Mouse (Mus musculus) gastrocnemius, postnatal 36 days (tissue): ENCODE measurements around the gene Gm14862. TPM values are rescaled to one million over a fixed set of nuclear protein-coding genes. Genes with fewer than 3 reads are reported as not detected.

Experiments used
- DNase-seq, 2 experiments: peaks; one replicate each; pipeline ENCODE4 v3.0.0; 2022
- intact Hi-C: fragments of 180-260 bp; cut with DNase I; formaldehyde crosslinking; loops from one replicate; pipeline ENCODE4 v1.15.1; 2025
- total RNA-seq, 2 experiments: library from RNA; stranded (reverse); gene quantifications; 2 replicates each; pipeline ENCODE4 v1.2.3; 2021

The Gm14862 gene
- total RNA-seq, 2 experiments from 2014 or later = not detected

DNA sequence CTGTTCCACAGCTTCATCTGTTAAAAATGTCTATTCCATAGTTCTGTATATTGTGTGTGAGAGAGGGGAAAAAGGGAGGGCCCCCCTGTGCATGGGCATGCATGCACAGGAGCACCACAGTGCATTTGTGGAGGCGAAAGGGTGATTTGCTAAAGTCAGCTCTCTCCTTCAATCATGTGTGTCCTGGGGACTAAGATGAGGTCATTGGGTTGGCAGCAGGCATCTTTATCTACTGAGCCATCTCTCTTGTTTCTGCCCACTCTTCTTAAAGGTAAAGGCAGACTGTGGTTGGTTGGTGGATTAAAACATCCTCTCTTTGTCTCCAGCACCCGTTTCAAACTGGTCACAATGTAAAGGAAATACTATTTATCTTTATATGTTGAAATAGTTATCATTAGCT, 29.6 kb downstream of the Gm14862 start:
- no peak for DNase-seq
- intact Hi-C loops = no loop called here

DNA sequence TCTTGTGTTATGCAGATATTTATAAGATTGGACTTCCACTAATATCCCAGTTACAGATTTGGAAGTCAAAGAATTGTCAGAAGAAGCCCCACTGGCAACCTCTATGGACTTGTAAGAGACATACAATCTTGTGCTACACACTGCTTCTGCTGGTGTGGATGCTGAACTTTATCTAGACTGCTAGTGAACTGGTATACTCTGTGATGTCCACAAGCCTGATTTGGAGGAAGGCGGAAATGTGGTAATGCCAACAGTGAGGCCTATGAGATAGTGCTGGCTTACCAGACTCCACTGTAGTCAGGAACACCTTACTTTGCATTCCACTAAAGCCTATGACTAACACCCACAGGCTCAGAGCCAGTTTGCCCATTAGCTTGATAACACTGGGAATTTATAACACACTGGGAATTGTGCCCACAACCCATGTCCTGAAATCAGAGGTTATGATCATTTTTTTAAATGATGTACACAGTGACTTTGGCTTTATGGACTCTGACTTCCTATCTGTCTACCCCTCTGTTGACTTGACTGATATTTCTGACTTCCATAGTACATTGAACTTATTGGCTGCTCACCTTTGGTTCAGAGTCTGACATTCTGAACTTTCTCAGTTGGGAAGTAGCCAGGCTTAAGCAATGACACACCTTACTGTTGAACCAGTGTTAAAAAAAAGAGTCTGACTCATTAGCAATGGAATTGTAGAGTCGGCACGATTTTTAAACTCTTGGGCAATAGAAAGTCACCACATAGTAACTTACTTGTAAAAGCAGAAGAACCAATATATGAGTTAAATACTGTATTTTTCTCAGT, 34.1 kb downstream of the Gm14862 start:
- no peak for DNase-seq
- intact Hi-C loops = no loop called here

DNA sequence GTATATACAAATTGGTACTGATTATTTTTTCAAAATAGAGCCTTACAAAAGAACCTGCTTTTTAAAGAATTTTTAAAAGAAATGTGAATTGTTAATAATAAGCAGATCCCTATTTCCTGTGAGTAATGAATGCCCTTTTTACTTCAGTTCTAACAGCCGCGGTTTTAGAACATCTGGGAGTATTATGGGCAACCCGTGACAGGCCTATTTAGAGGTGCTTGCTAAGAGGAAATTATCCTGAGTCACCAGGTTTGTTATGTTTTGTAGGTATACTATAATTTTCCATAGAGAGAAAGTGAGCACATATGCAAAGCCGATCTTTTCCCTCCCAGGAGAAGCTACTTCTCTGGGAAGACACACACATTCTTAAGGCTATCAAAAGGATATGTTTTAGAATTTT, 35.0 kb downstream of the Gm14862 start:
- no peak for DNase-seq
- intact Hi-C loops = no loop called here

DNA sequence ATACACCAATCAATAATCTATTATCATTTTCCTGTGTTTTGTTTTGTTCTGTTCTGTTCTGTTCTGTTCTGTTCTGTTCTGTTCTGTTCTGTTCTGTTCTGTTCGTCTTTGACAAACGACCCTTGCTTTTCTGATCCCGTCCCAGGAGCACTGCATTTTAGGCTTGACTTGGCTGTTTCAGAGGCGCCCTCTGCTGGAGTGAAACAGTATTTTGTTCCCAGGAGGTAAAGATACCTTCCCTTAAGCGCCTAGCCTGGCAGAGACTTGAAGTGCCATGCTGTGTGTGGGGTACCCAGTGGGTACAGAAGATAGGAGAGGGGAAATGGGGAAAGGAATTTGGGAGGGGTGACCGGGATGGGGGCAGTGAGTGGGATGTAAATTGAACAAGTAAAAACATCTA, 35.5 kb downstream of the Gm14862 start:
- no peak for DNase-seq
- intact Hi-C loops = no loop called here

DNA sequence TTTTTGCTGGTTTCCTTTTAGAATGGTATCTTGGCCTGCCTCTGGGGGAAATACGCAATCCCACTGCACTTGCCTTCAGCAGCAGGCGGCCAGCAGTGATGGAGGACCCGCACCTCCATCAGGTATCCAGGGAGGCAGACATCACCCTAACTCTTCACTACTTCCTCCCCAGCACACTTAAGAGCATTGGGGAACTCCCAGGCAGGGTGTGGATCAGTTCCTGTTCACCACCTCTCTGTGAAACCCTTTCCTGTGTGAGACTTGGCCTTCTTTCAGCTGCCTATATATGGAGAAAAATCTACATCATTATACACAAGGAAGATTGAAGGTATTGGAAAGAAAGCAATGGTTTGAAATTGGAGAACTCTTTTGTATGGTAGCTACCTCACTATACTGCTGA, 37.1 kb downstream of the Gm14862 start:
- intact Hi-C loops = no loop called here
- no peak for DNase-seq

DNA sequence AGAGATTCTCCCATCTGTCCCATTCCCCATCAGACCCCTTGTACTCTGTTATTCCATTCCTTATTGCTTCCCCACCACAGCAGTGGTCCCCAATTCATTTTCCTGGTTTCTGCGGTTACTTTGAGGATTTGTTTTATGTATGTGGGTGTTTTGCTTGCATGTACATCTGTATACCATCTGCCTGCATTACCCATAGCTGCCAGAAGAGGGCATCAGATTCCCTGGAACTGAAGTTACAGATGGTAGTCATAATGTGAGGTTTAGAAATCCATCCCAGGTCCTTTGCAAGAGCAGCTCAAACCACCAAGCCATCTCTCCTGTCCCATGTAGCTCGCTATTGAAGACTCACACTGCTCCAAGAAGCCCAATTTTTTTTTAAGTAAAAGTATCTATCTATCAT, 40.5 kb downstream of the Gm14862 start:
- no peak for DNase-seq
- intact Hi-C loops = no loop called here

DNA sequence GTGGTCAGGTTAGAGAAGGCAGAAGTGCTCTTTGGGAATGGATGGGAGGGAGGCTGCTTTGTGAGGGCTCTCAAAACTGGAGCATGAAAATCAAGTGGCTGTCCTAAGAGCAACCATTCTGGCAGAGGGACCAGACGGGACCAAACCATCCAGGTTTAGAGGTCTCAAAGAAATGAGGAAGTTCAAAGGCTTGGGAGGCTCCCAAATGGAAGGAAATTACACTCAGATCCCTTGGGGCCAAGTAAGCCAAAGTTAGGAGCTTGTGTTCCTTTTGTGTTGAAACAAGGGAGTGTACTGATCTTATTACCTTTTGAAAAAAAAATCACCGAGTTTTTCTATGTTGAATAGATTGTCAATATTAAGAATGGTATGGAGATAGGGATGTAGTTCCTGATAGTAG, 51.6 kb downstream of the Gm14862 start:
- intact Hi-C loops = no loop called here
- no peak for DNase-seq

DNA sequence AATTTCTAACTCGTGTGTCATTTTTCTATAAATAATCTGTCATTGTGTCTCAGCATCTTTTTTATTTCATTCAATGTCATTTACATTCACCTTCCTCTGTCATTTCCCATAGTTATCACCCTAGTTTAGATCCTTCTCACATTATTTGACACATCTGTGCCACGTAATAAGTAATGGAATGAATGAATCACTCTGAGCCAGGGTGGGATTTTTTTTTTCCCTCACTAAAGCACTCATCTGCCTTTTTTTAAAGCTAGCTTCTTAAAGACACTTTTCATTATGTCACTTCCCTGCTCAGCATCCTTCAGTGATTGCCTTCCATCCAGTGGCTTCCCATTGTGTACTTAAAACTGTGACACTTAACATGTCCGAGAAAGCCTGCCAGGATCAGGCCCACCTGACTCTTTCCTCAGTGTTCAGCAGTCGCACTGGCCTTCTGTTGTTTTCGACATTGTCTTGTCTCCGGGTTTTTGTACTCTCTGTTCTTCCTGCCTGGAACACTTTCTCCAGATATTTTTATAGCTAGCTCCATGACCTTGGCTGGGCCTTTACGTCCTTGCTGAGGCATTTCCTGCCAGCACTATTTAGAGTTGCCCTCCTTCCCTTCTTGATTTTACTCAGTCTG, 53.8 kb downstream of the Gm14862 start:
- DNase-seq = no peak
- intact Hi-C loops = no loop called here

DNA sequence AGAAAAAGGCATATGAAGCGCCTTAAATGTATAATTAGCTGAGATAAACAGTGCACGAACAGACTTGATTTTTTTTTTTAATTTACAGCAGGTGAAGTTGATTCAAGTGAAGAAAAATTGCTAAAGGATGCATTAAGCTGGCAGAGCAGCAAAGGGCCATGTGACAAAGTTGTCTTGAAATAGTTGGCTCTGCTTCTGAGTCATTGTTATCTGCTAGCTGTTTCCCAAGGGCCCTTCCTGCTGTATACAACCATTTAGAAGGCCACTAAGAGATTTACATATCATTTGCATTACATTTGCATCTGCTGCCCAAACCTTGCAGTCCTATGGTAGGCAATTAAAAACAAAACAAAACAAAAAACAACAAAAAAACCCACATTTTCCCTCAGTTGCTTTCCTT, 54.7 kb downstream of the Gm14862 start:
- no peak for DNase-seq
- intact Hi-C loops = no loop called here

Other genes with a start within 250 kb of the Gm14862 start
- gene Fthl17e, start 223.4 kb downstream of the Gm14862 start, total RNA-seq = not detected
- not detected for gene Fthl17f, start 193.9 kb downstream of the Gm14862 start, total RNA-seq
- not detected for gene 4930402K13Rik, start 152.3 kb downstream of the Gm14862 start, total RNA-seq
- under 1 TPM; 0.17 to 0.23 TPM for gene Lancl3, start 57.0 kb downstream of the Gm14862 start, total RNA-seq
- 1 to 10 TPM; 3.5 to 4.2 TPM for gene Xk, start 15.9 kb upstream of the Gm14862 start, total RNA-seq
- gene H2al1m, start 26.9 kb upstream of the Gm14862 start, total RNA-seq = not detected
- not detected for gene H2al1k, start 93.7 kb upstream of the Gm14862 start, total RNA-seq
- 1 to 10 TPM; 1.1 to 3.2 TPM for gene Cybb, start 230.9 kb upstream of the Gm14862 start, total RNA-seq